Mouse (Mus musculus): ENCODE measurements around the gene Slc25a33. TPM values are rescaled to one million over a fixed set of nuclear protein-coding genes. Genes with fewer than 3 reads are reported as not detected.
A peak's percentile ranks its signal among the peaks of the same experiment; 100 is the strongest.

The Slc25a33 gene
- polyA plus RNA-seq, 1 experiment from 2014 or later: 5.1 TPM

GRCm38 (mm10) chr4:149702210-149702979 lies 71.7 kb downstream of the Slc25a33 start, which contains the start of gene Pik3cd:
Gene Pik3cd, minus strand, starts transcription at chr4:149702571.
- Histone ChIP-seq H3K27ac (peak within 1 kb of the TSS; percentile 40; the same call in 1 of the 2 replicates), H3K9ac (no peak within 1 kb of the TSS), H3K27me3 (0 out of 2 replicates have a peak, but pooled peaks cover 3% of the 10 kb centered on the region), H3K36me3 (no peaks in the 10 kb centered on the region), H3K4me2 (peak within 1 kb of the TSS; percentile 16), H3K4me1 (replicated peaks) (peaks cover 17% of the 10 kb centered on the region), H3K4me3 (no peak within 1 kb of the TSS), H3K9me3 (replicated peaks) (no peaks in the 10 kb centered on the region)
- no peak for ATAC-seq (replicated peaks; ENCODE audit: insufficient number of reproducible peaks, insufficient read depth, low FRiP score, low read depth)
- 48% methylated on average over 19 of the region's 19 CpGs for WGBS

- H3K36me3 ChIP-seq: no peaks in the 10 kb centered on the region
- peaks cover 21% of the 10 kb centered on the region for H3K4me1 ChIP-seq (replicated peaks)
- peak overlapping the region; percentile 16 for H3K4me2 ChIP-seq
- H3K27ac ChIP-seq: no peak overlapping the region
- no peak overlapping the region for H3K9ac ChIP-seq
- 0 out of 2 replicates have a peak, but pooled peaks cover 3% of the 10 kb centered on the region for H3K27me3 ChIP-seq
- 68% methylated on average over 18 of the region's 18 CpGs for WGBS
- no peak for ATAC-seq (replicated peaks; ENCODE audit: insufficient number of reproducible peaks, insufficient read depth, low FRiP score, low read depth)
- H3K4me3 ChIP-seq: no peak overlapping the region
- no peaks in the 10 kb centered on the region for H3K9me3 ChIP-seq (replicated peaks)
These were observed 72.5 kb downstream of the Slc25a33 start for GRCm38 (mm10) chr4:149701426-149702209.

GRCm38 (mm10) chr4:149699953-149700352 lies 74.1 kb downstream of the Slc25a33 start:
- Histone ChIP-seq H3K9ac (no peak overlapping the region), H3K9me3 (replicated peaks) (no peaks in the 10 kb centered on the region), H3K27me3 (0 out of 2 replicates have a peak, but pooled peaks cover 3% of the 10 kb centered on the region), H3K4me2 (no peak overlapping the region), H3K27ac (no peak overlapping the region), H3K36me3 (no peaks in the 10 kb centered on the region), H3K4me1 (replicated peaks) (peaks cover 28% of the 10 kb centered on the region), H3K4me3 (no peak overlapping the region)
- 75% methylated on average over 4 of the region's 4 CpGs for WGBS
- no peak for ATAC-seq (replicated peaks; ENCODE audit: insufficient number of reproducible peaks, insufficient read depth, low FRiP score, low read depth)

- Histone ChIP-seq H3K27ac (peak overlapping the region; percentile 36; the same call in 1 of the 2 replicates), H3K9ac (peak overlapping the region; percentile 57), H3K36me3 (no peaks in the 10 kb centered on the region), H3K4me2 (peak overlapping the region; percentile 74), H3K9me3 (replicated peaks) (no peaks in the 10 kb centered on the region), H3K4me1 (replicated peaks) (peaks cover 28% of the 10 kb centered on the region), H3K27me3 (0 out of 2 replicates have a peak, but pooled peaks cover 3% of the 10 kb centered on the region), H3K4me3 (peak overlapping the region; percentile 54)
- ATAC-seq (replicated peaks; ENCODE audit: insufficient number of reproducible peaks, insufficient read depth, low FRiP score, low read depth): peak; percentile 72
- WGBS: under 1% methylated on average over 35 of the region's 35 CpGs
These were observed 75.8 kb downstream of the Slc25a33 start for GRCm38 (mm10) chr4:149698197-149698821.

GRCm38 (mm10) chr4:149697506-149698196 lies 76.4 kb downstream of the Slc25a33 start:
- H3K27me3 ChIP-seq: 0 out of 2 replicates have a peak, but pooled peaks cover 3% of the 10 kb centered on the region
- peak overlapping the region; percentile 74 for H3K4me2 ChIP-seq
- no peak for ATAC-seq (replicated peaks; ENCODE audit: insufficient number of reproducible peaks, insufficient read depth, low FRiP score, low read depth)
- no peaks in the 10 kb centered on the region for H3K9me3 ChIP-seq (replicated peaks)
- H3K4me1 ChIP-seq (replicated peaks): peaks cover 25% of the 10 kb centered on the region
- peak overlapping the region; percentile 57; the same call in 1 of the 2 replicates for H3K9ac ChIP-seq
- H3K4me3 ChIP-seq: peak overlapping the region; percentile 54
- 16% methylated on average over 15 of the region's 15 CpGs for WGBS
- no peaks in the 10 kb centered on the region for H3K36me3 ChIP-seq
- H3K27ac ChIP-seq: peak overlapping the region; percentile 36; the same call in 1 of the 2 replicates

GRCm38 (mm10) chr4:149696189-149696971 lies 77.7 kb downstream of the Slc25a33 start:
- Histone ChIP-seq H3K4me3 (no peak overlapping the region), H3K27ac (no peak overlapping the region), H3K9me3 (replicated peaks) (no peaks in the 10 kb centered on the region), H3K27me3 (0 out of 2 replicates have a peak, but pooled peaks cover 3% of the 10 kb centered on the region), H3K9ac (no peak overlapping the region), H3K4me2 (peak overlapping the region; percentile 74), H3K4me1 (replicated peaks) (peaks cover 23% of the 10 kb centered on the region), H3K36me3 (no peaks in the 10 kb centered on the region)
- WGBS: 22% methylated on average over 16 of the region's 16 CpGs
- no peak for ATAC-seq (replicated peaks; ENCODE audit: insufficient number of reproducible peaks, insufficient read depth, low FRiP score, low read depth)

Small RNAs within 50 kb of the gene (microRNA-seq; reads per million reads assigned to microRNA genes)
- gene Gm47301: not detected

Other genes starting within 250 kb of the Slc25a33 start
- 21.3 and 32.1 TPM in 2 replicates for gene Clstn1, start 187.8 kb downstream of the Slc25a33 start, polyA plus RNA-seq (2015; fragmentation: Nextera tagmentation; extraction: Ambion mirVana)
- gene Pik3cd, start 71.7 kb downstream of the Slc25a33 start, polyA plus RNA-seq (2015; fragmentation: Nextera tagmentation; extraction: Ambion mirVana): 3.1 and 8.4 TPM in 2 replicates
- gene Tmem201, start 36.2 kb downstream of the Slc25a33 start, polyA plus RNA-seq (2015; fragmentation: Nextera tagmentation; extraction: Ambion mirVana): 42.5 and 46.6 TPM in 2 replicates
- gene Spsb1, start 180.8 kb upstream of the Slc25a33 start, polyA plus RNA-seq (2015; fragmentation: Nextera tagmentation; extraction: Ambion mirVana): 10.2 and 12.5 TPM in 2 replicates
- gene H6pd, start 234.7 kb upstream of the Slc25a33 start, polyA plus RNA-seq (2015; fragmentation: Nextera tagmentation; extraction: Ambion mirVana): 10.2 and 16.0 TPM in 2 replicates

All from heart, embryonic 15.5 days (tissue).